Mouse (Mus musculus): ENCODE results near the gene Vdac1.

DNA sequence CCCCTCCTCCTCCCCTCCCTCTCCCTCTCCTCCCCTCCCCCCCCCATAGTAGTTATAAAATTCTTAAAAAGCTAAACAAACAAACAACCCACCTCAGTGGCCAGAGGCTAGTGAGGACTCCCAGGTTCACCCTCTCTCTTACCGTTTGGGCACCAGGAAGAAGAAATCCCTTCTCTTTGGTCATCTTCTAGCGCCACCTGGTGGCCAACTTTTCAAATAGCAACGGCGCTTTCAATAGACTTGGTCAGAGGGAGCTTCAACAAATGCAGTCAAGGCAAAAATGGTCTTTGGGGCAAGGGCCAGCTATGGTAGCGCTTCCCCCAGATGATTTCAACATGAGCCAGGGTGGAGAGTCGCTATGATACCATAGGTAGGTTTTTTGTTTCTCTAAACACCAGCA, 17.5 kb upstream of the Vdac1 start:
- TF ChIP-seq MAX (IDR thresholded peaks at IDR 0.05) = no peak
- TF ChIP-seq USF1 (IDR thresholded peaks at IDR 0.05; ENCODE audit: low read depth) = no peak
- peak; percentile 35 for TF ChIP-seq CTCF (IDR thresholded peaks at IDR 0.05; ENCODE audit: control insufficient read depth, insufficient read depth, insufficient read length)
- no peak for TF ChIP-seq MYOD1 (IDR thresholded peaks at IDR 0.05; ENCODE audit: control insufficient read depth, insufficient read length, low read depth)
- no peak for TF ChIP-seq FOSL1 (IDR thresholded peaks at IDR 0.05; ENCODE audit: insufficient read depth, low read length, poor library complexity, severe bottlenecking)
